Mouse (Mus musculus) CH12.LX (cell line): Measurements from ENCODE around the gene Paox. TPM values are rescaled to one million over a fixed set of nuclear protein-coding genes. Genes with fewer than 3 reads are reported as not detected.

ENCODE experiments used
- DNase-seq: peaks from one replicate; pipeline ENCODE4 v3.0.0-alpha.2; 2013; ENCODE audit errors: extremely low read depth
- H3K27ac ChIP-seq: 2 replicates; pipeline ENCODE4 v1.5.1; 2012; ENCODE audit warnings: low read depth, mild to moderate bottlenecking, control low read depth, moderate library complexity; ENCODE audit not compliant: insufficient read depth
- H3K27me3 ChIP-seq: replicated peaks from 2 replicates; pipeline ENCODE3; 2012; ENCODE audit warnings: inconsistent platforms
- H3K36me3 ChIP-seq, 2 experiments: replicated peaks in 1 of 2; 2 replicates each; pipeline versions ENCODE3 to v1.6.1; 2012; ENCODE audit warnings: inconsistent platforms in 1 of 2, low read length in 1 of 2, mild to moderate bottlenecking in 1 of 2, mixed read lengths in 1 of 2, moderate library complexity in 1 of 2; ENCODE audit not compliant: control insufficient read depth in 1 of 2, insufficient read depth in 1 of 2
- H3K4me1 ChIP-seq, 2 experiments: 2 replicates each; pipeline ENCODE4 v1.6.1; 2012; ENCODE audit warnings: inconsistent platforms in 1 of 2, moderate library complexity in 1 of 2; ENCODE audit not compliant: insufficient read depth in 2 of 2, control insufficient read depth in 1 of 2
- H3K4me2 ChIP-seq: 2 replicates; pipeline ENCODE4 v1.6.1; 2012; ENCODE audit warnings: low read depth, mild to moderate bottlenecking, control low read depth; ENCODE audit not compliant: poor library complexity, insufficient read depth, severe bottlenecking
- H3K4me3 ChIP-seq, 3 experiments: fragments of 150-350 bp in 1 of 3; sonication (generic) in 1 of 3; replicated peaks in 1 of 3; 2 replicates each; pipeline versions ENCODE3 to v1.5.1; 2011 to 2012; ENCODE audit warnings: low read depth in 2 of 3, low read length in 2 of 3, mild to moderate bottlenecking in 2 of 3, moderate library complexity in 2 of 3, control low read depth in 1 of 3, improper control_type of control experiment in 1 of 3, inconsistent platforms in 1 of 3, mixed read lengths in 1 of 3; ENCODE audit not compliant: poor library complexity in 1 of 3
- H3K79me2 ChIP-seq: replicated peaks from 2 replicates; pipeline ENCODE4 v1.6.1; 2012; ENCODE audit warnings: mild to moderate bottlenecking, moderate library complexity; ENCODE audit not compliant: control insufficient read depth, poor library complexity, insufficient read depth, severe bottlenecking; ENCODE audit errors: extremely low read depth
- H3K9ac ChIP-seq: 2 replicates; pipeline ENCODE4 v1.6.1; 2012; ENCODE audit warnings: low read depth, mild to moderate bottlenecking, control low read depth, moderate library complexity; ENCODE audit not compliant: insufficient read depth
- H3K9me3 ChIP-seq: replicated peaks from 2 replicates; pipeline ENCODE3; 2012; ENCODE audit warnings: low read length, inconsistent platforms, mixed read lengths
- BHLHE40 ChIP-seq: IDR thresholded peaks from 2 replicates; pipeline ENCODE4 v1.6.1; 2011; ENCODE audit warnings: mild to moderate bottlenecking, low read depth, low read length, improper control_type of control experiment
- CTCF ChIP-seq, 2 experiments: IDR thresholded peaks in 1 of 2; conservative IDR thresholded peaks in 1 of 2; 2 replicates each; pipeline ENCODE4 v1.5.1; 2011 to 2012; ENCODE audit warnings: low read depth in 2 of 2, low read length in 2 of 2, improper control_type of control experiment in 1 of 2, inconsistent platforms in 1 of 2, mild to moderate bottlenecking in 1 of 2, moderate library complexity in 1 of 2
- E2F4 ChIP-seq: IDR thresholded peaks from 2 replicates; pipeline ENCODE4 v1.6.1; 2011; ENCODE audit warnings: low read depth, low read length, improper control_type of control experiment; ENCODE audit not compliant: insufficient replicate concordance
- ELF1 ChIP-seq: IDR thresholded peaks from 2 replicates; pipeline ENCODE4 v1.6.1; 2014; ENCODE audit warnings: low read depth, mild to moderate bottlenecking, inconsistent platforms, low read length, improper control_type of control experiment
- GABPA ChIP-seq: IDR thresholded peaks from 2 replicates; pipeline ENCODE4 v1.6.1; 2012; ENCODE audit warnings: low read depth, low read length, improper control_type of control experiment, inconsistent platforms; ENCODE audit not compliant: insufficient replicate concordance
- HCFC1 ChIP-seq: IDR thresholded peaks from 2 replicates; pipeline ENCODE4 v1.6.1; 2012; ENCODE audit warnings: low read depth, mild to moderate bottlenecking, inconsistent platforms, low read length, improper control_type of control experiment
- JUND ChIP-seq: conservative IDR thresholded peaks from 2 replicates; pipeline ENCODE4 v1.6.1; 2011; ENCODE audit warnings: low read depth, low read length, improper control_type of control experiment
- MAX ChIP-seq: IDR thresholded peaks from 2 replicates; pipeline ENCODE4 v1.6.1; 2011; ENCODE audit warnings: low read length, improper control_type of control experiment
- MAZ ChIP-seq: IDR thresholded peaks from 2 replicates; pipeline ENCODE4 v1.6.1; 2012; ENCODE audit warnings: low read depth, mild to moderate bottlenecking, inconsistent platforms, low read length, improper control_type of control experiment, moderate library complexity
- NELFE ChIP-seq: IDR thresholded peaks from 2 replicates; pipeline ENCODE4 v1.6.1; 2011; ENCODE audit warnings: low read depth, low read length, improper control_type of control experiment
- SIN3A ChIP-seq: IDR thresholded peaks from 2 replicates; pipeline ENCODE4 v1.6.1; 2012; ENCODE audit warnings: low read length, improper control_type of control experiment, inconsistent platforms
- TBP ChIP-seq: conservative IDR thresholded peaks from 2 replicates; pipeline ENCODE4 v1.6.1; 2011; ENCODE audit warnings: low read depth, low read length, improper control_type of control experiment
- ZC3H11A ChIP-seq: IDR thresholded peaks from 2 replicates; pipeline ENCODE4 v1.6.1; 2012; ENCODE audit warnings: low read depth, mild to moderate bottlenecking, inconsistent platforms, low read length, improper control_type of control experiment
- dilution Hi-C: fragments of 300-500 bp; cut with MboI; formaldehyde crosslinking; loops from 2 replicates; pipeline ENCODE4 v1.14.3; 2020; ENCODE audit warnings: low sequenced_read_pairs; ENCODE audit not compliant: extremely low pct_unique_long_range_greater_than_20kb, extremely low pct_ligation_motif_present
- in situ Hi-C: fragments of 300-500 bp; cut with MboI; formaldehyde crosslinking; loops from 3 replicates; pipeline ENCODE4 v1.14.3; 2019; ENCODE audit warnings: low sequenced_read_pairs, low pct_ligation_motif_present, low pct_unique_long_range_greater_than_20kb, mixed read lengths
- polyA plus RNA-seq: library from polyadenylated mRNA; unstranded; fragments of >175 nt; gene quantifications from 2 replicates; pipeline ENCODE4 v1.2.1, GENCODE M21; 2012; ENCODE audit warnings: low read depth; ENCODE audit not compliant: insufficient read length
- total RNA-seq, 2 experiments: library from RNA; depleted of rRNA; stranded (reverse); fragments of 300-350 nt in 1 of 2; fragments of >200 nt in 1 of 2; gene quantifications; 2 replicates each; pipeline ENCODE4 v1.2.3; 2012 to 2014

Paox gene
- total and polyA plus RNA-seq, 3 experiments = 30.4 to 40.0 (median 34.5) TPM

GRCm38 (mm10) chr7:140169386-140169785 is 53.8 kb downstream of the Paox start:
- Histone ChIP-seq H3K4me1 (no peaks in the 10 kb centered on the region), H3K36me3 (no peaks in the 10 kb centered on the region), H3K79me2 (no peaks in the 10 kb centered on the region), H3K4me3 (no peak overlapping the region), H3K27ac (no peak overlapping the region), H3K9me3 (peaks cover 8% of the 10 kb centered on the region), H3K27me3 (peaks cover 70% of the 10 kb centered on the region), H3K4me2 (no peak overlapping the region), H3K9ac (no peak overlapping the region)
- in situ Hi-C loops = no loop called here
- no peak for DNase-seq
- TF ChIP-seq NELFE (no peak), MAX (no peak)
- dilution Hi-C loops = no loop called here

GRCm38 (mm10) chr7:140170863-140171262 is 55.3 kb downstream of the Paox start:
- no peak overlapping the region for H3K4me3 ChIP-seq
- no peak overlapping the region for H3K27ac ChIP-seq
- no peaks in the 10 kb centered on the region for H3K79me2 ChIP-seq
- H3K9me3 ChIP-seq = peaks cover 8% of the 10 kb centered on the region
- TF ChIP-seq HCFC1 (no peak), ELF1 (no peak), GABPA (no peak), TBP (no peak), BHLHE40 (no peak), MAZ (no peak), MAX (no peak), CTCF (conservative IDR thresholded peaks at IDR 0.05 in 1 of 2, IDR thresholded peaks at IDR 0.05 in 1 of 2; ENCODE audit: low read depth in 2 of 2, low read length in 2 of 2) (no peak), JUND (no peak), ZC3H11A (no peak)
- in situ Hi-C loops = no loop called here
- no peak overlapping the region for H3K4me2 ChIP-seq
- H3K36me3 ChIP-seq = no peaks in the 10 kb centered on the region
- no peaks in the 10 kb centered on the region for H3K4me1 ChIP-seq
- peaks cover 68% of the 10 kb centered on the region for H3K27me3 ChIP-seq
- DNase-seq = no peak
- dilution Hi-C loops = no loop called here
- H3K9ac ChIP-seq = no peak overlapping the region

GRCm38 (mm10) chr7:140172936-140173335 is 57.3 kb downstream of the Paox start, which contains the start of gene Olfr523:
TSS of gene Olfr523 (plus strand) at chr7:140173217.
- Histone ChIP-seq H3K27me3 (peaks cover 79% of the 10 kb centered on the region), H3K36me3 (no peaks in the 10 kb centered on the region), H3K4me3 (no peak within 1 kb of the TSS), H3K79me2 (no peaks in the 10 kb centered on the region), H3K9me3 (peaks cover 8% of the 10 kb centered on the region), H3K9ac (no peak within 1 kb of the TSS), H3K4me1 (no peaks in the 10 kb centered on the region), H3K27ac (no peak within 1 kb of the TSS), H3K4me2 (no peak within 1 kb of the TSS)
- TF ChIP-seq BHLHE40 (no peak), TBP (no peak), E2F4 (no peak), ELF1 (no peak), SIN3A (no peak)
- no peak for DNase-seq
- dilution Hi-C loops (no loop called here), in situ Hi-C loops (no loop called here)
